Mouse (Mus musculus): Measurements from ENCODE around the gene Braf. TPM values are rescaled to one million over a fixed set of nuclear protein-coding genes. Genes with fewer than 3 reads are reported as not detected.
"Not testable (repeated sequence)": the region's sequence is repeated elsewhere in the genome, so short reads cannot be mapped to it uniquely, and the experiment has no call there.

Braf gene
- total and polyA plus RNA-seq, 3 experiments, result 7.2 to 16.9 (median 15.0) TPM

- no peaks in the 10 kb centered on the region; the same call in none of the 2 replicates for H3K79me2 ChIP-seq (replicated peaks; ENCODE audit: control insufficient read depth, insufficient read depth, low read length)
- H3K27ac ChIP-seq, result no peak overlapping the region
- no peaks in the 10 kb centered on the region; the same call in 1 of the 2 replicates for H3K4me1 ChIP-seq (ENCODE audit: control insufficient read depth, insufficient read depth, low read length)
- intact Hi-C loops (cut with DNase I), result no loop called here
- H3K9ac ChIP-seq (ENCODE audit: low read depth, low read length), result no peak overlapping the region
- H3K4me3 ChIP-seq, result no peak overlapping the region
- H3K36me3 ChIP-seq (ENCODE audit: control insufficient read depth, insufficient read depth, low read length), result no peaks in the 10 kb centered on the region
- no peak for TF ChIP-seq POLR2A (IDR thresholded peaks at IDR 0.05; ENCODE audit: insufficient read depth, low read depth, low read length)
- TF ChIP-seq EP300 (IDR thresholded peaks at IDR 0.05; ENCODE audit: insufficient read depth, low read depth, low read length), result no peak
- no peak for TF ChIP-seq CTCF (IDR thresholded peaks at IDR 0.05)
- H3K27me3 ChIP-seq (ENCODE audit: control insufficient read depth, insufficient read depth, low read length), result no peaks in the 10 kb centered on the region
- DNase-seq, result no peak
- 87% methylated on average over 7 of the region's 7 CpGs for WGBS
Observed at GRCm38 (mm10) chr6:39714341-39714740, 10.9 kb downstream of the Braf start.

- Histone ChIP-seq H3K4me3 (no peak overlapping the region), H3K4me1 (ENCODE audit: control insufficient read depth, insufficient read depth, low read length) (no peaks in the 10 kb centered on the region; the same call in 1 of the 2 replicates), H3K79me2 (replicated peaks; ENCODE audit: control insufficient read depth, insufficient read depth, low read length) (no peaks in the 10 kb centered on the region; the same call in none of the 2 replicates), H3K27ac (no peak overlapping the region), H3K36me3 (ENCODE audit: control insufficient read depth, insufficient read depth, low read length) (peaks cover 2% of the 10 kb centered on the region; the same call in 1 of the 2 replicates), H3K27me3 (ENCODE audit: control insufficient read depth, insufficient read depth, low read length) (no peaks in the 10 kb centered on the region), H3K9ac (ENCODE audit: low read depth, low read length) (no peak overlapping the region)
- TF ChIP-seq EP300 (IDR thresholded peaks at IDR 0.05; ENCODE audit: insufficient read depth, low read depth, low read length) (no peak), POLR2A (IDR thresholded peaks at IDR 0.05; ENCODE audit: insufficient read depth, low read depth, low read length) (no peak), CTCF (IDR thresholded peaks at IDR 0.05) (no peak)
- no peak for DNase-seq
- intact Hi-C loops (cut with DNase I), result no loop called here
- 64% methylated on average over 3 of the region's 3 CpGs for WGBS
Observed at GRCm38 (mm10) chr6:39713399-39713798, 11.9 kb downstream of the Braf start.

DNA sequence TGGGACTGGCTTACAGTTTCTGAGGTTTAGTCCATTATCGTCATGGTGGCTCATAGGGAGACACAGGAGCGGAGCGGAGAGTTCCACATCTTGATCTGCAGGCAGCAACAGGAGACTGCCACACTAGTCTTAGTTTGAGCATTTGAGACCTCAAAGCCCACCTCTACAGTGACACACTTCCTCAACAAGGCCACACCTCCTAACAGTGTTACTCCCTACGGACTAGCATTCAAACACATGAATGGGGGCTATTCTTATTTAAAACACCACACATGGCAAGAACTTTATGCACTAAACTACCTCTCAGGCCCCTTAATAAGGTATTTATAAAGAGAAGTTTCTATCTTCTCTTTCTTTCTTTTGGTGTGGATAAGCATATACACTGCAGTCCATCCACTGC lies 19.6 kb downstream of the Braf start:
- Histone ChIP-seq H3K27ac (no peak overlapping the region), H3K9ac (ENCODE audit: low read depth, low read length) (no peak overlapping the region), H3K79me2 (replicated peaks; ENCODE audit: control insufficient read depth, insufficient read depth, low read length) (no peaks in the 10 kb centered on the region; the same call in none of the 2 replicates), H3K36me3 (ENCODE audit: control insufficient read depth, insufficient read depth, low read length) (peaks cover 2% of the 10 kb centered on the region), H3K4me3 (no peak overlapping the region), H3K27me3 (ENCODE audit: control insufficient read depth, insufficient read depth, low read length) (no peaks in the 10 kb centered on the region), H3K4me1 (ENCODE audit: control insufficient read depth, insufficient read depth, low read length) (no peaks in the 10 kb centered on the region; the same call in 1 of the 2 replicates)
- WGBS, result 98% methylated on average over 4 of the region's 4 CpGs
- TF ChIP-seq CTCF (IDR thresholded peaks at IDR 0.05), result no peak
- intact Hi-C loops (cut with DNase I), result no loop called here
- DNase-seq, result no peak

- TF ChIP-seq CTCF (IDR thresholded peaks at IDR 0.05) (no peak), EP300 (IDR thresholded peaks at IDR 0.05; ENCODE audit: insufficient read depth, low read depth, low read length) (no peak), POLR2A (IDR thresholded peaks at IDR 0.05; ENCODE audit: insufficient read depth, low read depth, low read length) (no peak)
- 73% methylated on average over 1 of the region's 1 CpGs for WGBS
- H3K4me3 ChIP-seq, result no peak overlapping the region
Observed at GRCm38 (mm10) chr6:39693126-39693525, 32.1 kb downstream of the Braf start.

GRCm38 (mm10) chr6:39686839-39687238 lies 38.4 kb downstream of the Braf start:
- H3K36me3 ChIP-seq (ENCODE audit: control insufficient read depth, insufficient read depth, low read length); H3K27ac ChIP-seq; H3K9ac ChIP-seq (ENCODE audit: low read depth, low read length); H3K79me2 ChIP-seq (replicated peaks; ENCODE audit: control insufficient read depth, insufficient read depth, low read length); H3K27me3 ChIP-seq (ENCODE audit: control insufficient read depth, insufficient read depth, low read length); H3K4me3 ChIP-seq; intact Hi-C loops (cut with DNase I); DNase-seq; H3K4me1 ChIP-seq (ENCODE audit: control insufficient read depth, insufficient read depth, low read length): not testable (repeated sequence)
- TF ChIP-seq CTCF (IDR thresholded peaks at IDR 0.05), result peak; percentile 44

More at GRCm38 (mm10) chr6:39693126-39693525, 32.1 kb downstream of the Braf start:
- intact Hi-C loops (cut with DNase I), result no loop called here
- Histone ChIP-seq H3K79me2 (replicated peaks; ENCODE audit: control insufficient read depth, insufficient read depth, low read length) (peaks cover 3% of the 10 kb centered on the region; the same call in 1 of the 2 replicates), H3K4me1 (ENCODE audit: control insufficient read depth, insufficient read depth, low read length) (no peaks in the 10 kb centered on the region), H3K27ac (no peak overlapping the region), H3K36me3 (ENCODE audit: control insufficient read depth, insufficient read depth, low read length) (no peaks in the 10 kb centered on the region), H3K27me3 (ENCODE audit: control insufficient read depth, insufficient read depth, low read length) (no peaks in the 10 kb centered on the region), H3K9ac (ENCODE audit: low read depth, low read length) (no peak overlapping the region)
- DNase-seq, result no peak

- H3K4me3 ChIP-seq, result no peak overlapping the region
Observed at GRCm38 (mm10) chr6:39681795-39682194, 43.5 kb downstream of the Braf start.

More at GRCm38 (mm10) chr6:39681795-39682194, 43.5 kb downstream of the Braf start:
- WGBS, result 87% methylated on average over 5 of the region's 5 CpGs
- Histone ChIP-seq H3K36me3 (ENCODE audit: control insufficient read depth, insufficient read depth, low read length) (no peaks in the 10 kb centered on the region), H3K79me2 (replicated peaks; ENCODE audit: control insufficient read depth, insufficient read depth, low read length) (no peaks in the 10 kb centered on the region; the same call in 1 of the 2 replicates), H3K27me3 (ENCODE audit: control insufficient read depth, insufficient read depth, low read length) (no peaks in the 10 kb centered on the region), H3K4me1 (ENCODE audit: control insufficient read depth, insufficient read depth, low read length) (no peaks in the 10 kb centered on the region; the same call in 1 of the 2 replicates), H3K9ac (ENCODE audit: low read depth, low read length) (no peak overlapping the region), H3K27ac (no peak overlapping the region)
- no peak for DNase-seq
- intact Hi-C loops (cut with DNase I), result no loop called here
- no peak for TF ChIP-seq CTCF (IDR thresholded peaks at IDR 0.05)

Measured in heart, adult 2 months (tissue).